Mouse (Mus musculus): ENCODE measurements around the gene Dpm3.
A peak's percentile ranks its signal among the peaks of the same experiment; 100 is the strongest.
"Not testable (repeated sequence)": the region's sequence is repeated elsewhere in the genome, so short reads cannot be mapped to it uniquely, and the experiment has no call there.

Dpm3 gene

DNA sequence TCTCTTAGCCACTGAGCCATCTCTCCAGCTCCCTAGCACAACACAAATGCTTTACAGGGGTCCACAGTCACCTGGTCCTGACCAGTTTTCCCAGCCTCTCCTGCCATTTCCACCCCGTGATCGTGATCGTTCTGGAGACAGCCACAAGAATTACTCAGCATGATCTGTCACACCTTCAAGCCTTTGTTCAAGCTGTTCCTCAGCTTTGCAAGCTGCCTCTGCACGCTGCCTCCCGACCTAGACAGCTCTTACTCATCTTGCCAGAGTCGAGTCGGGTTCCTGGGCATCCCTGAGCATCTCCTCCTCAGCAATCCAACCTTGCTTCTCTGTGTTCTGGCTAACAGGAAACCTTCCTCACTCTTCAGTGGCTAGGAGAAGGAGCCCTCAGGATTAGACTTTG, at the start of gene Dpm3:
TSS of gene Dpm3 (plus strand) at position 283 of the 400 bp plus-strand sequence.
- no peak for DNase-seq

DNA sequence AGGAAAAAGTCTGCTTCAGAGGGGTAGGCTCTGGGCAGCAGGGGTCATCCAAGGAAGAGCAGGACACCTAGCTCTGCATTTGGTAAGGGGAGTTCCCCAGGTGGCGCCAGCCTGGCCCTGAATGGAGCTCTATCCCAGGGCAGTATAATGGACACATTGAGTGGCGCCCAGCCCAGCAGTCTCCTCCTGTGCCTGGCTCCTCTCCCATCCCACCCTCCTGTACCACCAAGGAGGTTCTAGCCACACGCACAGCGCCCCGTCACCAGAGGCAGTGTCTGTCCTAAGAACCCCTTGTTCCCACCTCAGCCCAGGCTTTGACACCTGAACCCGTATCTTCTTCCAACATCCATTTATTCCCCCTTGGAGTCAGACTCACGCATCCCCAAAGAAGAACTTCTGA, 49.4 kb upstream of the Dpm3 start:
- DNase-seq, result no peak

DNA sequence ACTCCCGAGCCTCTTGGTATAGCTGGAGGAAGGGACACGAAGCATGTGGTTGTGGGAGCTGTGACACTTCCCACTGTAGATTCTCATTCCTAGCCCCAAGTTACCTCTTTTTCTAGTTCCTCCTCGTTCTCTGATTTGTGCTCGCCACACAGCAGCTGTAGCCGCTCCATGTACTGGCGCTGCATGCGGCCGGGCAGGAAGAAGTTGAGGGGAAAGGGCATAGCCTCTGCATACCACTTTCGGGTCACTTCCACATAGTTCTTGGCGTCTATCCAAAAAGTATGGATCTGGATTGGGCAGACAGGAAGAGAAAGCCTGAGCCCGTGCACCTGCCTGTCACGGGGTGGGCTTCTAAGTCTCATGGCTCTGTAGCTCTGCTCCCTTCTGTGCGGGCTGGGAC, 49.0 kb upstream of the Dpm3 start:
- DNase-seq, result no peak

DNA sequence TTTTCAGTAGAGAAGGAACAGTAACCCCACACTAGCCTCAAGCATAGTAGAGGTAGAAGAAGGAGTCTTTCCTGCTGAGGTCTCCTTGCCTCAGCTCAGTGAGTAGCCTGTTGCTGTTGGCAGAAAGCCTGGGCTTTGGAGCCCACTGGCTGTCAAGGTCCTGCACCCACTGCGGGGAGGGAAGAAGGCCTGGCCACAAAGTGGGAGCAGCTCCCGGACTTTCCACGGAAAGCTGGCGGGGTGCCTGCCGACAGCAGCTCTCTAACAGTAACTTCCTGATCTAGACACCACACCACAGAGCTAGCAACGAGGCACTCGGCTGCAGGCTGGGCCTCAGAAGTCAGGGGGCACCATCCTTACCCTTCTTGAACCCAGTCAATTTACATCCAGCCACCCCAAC, 48.4 kb upstream of the Dpm3 start:
- DNase-seq, result no peak

DNA sequence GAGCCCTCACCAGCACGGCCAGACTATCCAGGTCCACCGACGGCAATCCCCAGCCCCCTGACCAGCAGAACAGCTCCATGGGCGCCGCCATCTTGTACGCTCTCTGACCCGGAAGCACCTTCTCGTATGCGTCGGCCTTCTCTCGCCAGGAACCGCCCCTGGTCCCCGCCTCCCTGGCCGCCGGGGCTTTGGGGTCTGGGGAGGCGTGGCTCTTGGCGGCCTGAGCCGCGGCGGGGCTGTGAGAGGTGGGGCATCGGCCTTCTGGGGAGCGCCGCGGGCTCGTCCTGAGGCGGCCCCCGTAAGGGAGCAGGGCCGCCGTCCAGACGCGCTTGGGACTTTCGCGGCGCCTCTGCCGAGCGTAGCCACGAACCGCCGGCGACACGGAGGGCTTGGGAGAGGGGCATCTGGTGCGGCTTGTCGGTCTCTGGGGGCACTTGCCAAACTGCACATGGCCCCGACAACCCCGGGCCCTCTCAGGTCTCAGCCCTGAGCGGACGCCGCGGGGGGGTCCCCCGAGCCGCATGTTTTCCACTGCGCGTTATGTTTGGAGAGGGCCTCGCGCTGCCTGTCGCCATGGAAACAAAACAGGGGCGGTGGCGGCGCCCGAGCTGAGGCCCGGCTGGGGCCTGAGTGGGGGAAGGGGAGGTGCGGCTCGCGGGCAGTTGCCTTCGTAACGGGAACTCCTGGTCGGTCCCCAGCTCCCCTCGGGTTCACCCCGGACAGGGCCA, 45.2 kb upstream of the Dpm3 start:
- peak; percentile 82 to 89 for DNase-seq

DNA sequence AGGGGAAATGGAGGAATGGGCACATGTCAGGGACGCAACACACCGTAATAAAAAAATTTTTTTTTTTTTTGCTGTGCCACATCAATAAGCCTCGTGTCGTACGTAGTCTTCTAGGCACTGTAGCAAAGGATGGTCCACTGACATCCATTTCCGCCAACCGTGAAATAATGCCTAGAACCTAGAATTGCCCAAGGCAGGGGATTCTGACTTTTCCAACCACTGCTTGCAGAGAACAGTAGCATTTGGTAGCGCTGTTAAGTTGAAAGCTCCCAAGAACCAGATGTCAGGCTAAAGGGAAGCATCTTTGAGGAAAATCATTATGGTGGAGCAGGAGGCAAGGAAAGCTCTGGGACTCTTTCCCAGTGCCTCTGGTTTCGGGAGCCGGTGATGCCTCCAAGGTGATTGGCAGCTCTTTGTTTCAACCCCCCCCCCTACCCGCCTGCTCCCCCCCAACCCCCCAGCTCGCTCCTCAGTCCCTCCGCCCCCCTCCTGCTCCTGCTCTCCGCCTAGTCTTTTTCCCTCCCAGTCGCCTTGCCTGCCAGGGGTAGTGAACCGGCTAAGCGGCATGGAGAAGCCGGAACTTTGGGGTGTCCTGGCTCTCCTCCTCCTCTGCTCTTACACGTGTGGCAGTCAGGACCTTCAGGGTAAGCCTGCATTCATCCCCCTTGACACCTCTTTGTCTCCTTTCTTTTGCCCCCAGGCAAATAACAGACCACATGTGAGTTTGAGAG, 44.3 kb upstream of the Dpm3 start, which contains the start of gene Thbs3:
TSS of gene Thbs3 (plus strand) at position 500 of the 731 bp plus-strand sequence.
- DNase-seq, result no peak

DNA sequence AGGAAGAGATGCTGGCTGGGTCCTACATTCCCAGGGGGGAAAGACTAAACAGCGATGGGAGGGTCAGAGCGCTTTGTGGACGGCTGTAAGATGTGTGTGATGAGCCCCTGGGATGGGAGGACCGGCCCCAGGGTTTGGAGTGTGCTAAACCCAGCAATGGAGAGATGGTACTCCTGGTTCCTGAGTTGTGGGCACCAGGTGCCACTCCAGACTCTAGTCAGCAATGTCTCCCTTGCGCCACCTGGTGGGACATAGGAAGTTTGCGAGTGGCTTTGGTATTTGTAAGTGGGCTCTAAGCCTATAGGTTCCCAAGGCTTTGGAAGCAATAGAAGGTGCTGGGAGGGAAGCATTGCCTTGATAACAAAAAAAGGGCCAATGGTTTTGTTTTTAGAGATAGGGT, 43.3 kb upstream of the Dpm3 start:
- DNase-seq, result peak; percentile 66 to 82

DNA sequence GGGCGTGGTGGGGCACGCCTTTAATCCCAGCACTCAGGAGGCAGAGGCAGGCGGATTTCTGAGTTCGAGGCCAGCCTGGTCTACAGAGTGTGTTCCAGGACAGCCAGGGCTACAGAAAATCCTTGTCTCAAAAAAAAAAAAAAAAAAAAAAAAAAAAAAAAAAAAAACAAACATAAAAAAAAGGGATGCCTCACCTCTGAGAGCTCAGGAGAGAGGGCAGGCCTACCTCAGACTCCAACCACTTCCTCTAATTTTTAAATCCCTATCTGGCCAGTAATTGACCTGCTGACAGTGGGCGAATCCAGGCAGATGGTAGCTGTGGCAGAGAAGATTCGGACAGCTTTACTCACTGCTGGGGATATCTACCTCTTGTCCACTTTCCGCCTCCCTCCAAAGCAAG, 42.8 kb upstream of the Dpm3 start:
- DNase-seq, result not testable (repeated sequence)

DNA sequence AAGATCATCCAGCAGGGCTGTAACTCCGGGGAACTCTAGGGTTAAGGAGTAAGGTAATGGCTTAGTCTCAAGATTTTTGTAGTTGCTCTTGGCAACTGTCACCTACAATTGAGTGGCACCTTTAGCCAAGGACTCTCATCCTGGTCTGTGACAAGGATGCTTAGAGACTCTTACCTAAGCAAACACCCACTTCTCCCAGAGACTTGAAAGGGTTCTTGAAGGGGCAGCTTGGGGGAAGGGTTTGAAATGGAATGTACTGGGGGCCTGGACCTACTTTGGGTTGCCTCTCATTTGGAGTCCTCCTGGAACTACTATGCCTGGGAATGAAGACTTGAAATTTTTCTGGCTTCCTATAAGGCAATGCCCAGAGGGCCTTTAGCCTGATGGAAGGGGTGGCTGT, 40.9 kb upstream of the Dpm3 start:
- DNase-seq, result no peak

DNA sequence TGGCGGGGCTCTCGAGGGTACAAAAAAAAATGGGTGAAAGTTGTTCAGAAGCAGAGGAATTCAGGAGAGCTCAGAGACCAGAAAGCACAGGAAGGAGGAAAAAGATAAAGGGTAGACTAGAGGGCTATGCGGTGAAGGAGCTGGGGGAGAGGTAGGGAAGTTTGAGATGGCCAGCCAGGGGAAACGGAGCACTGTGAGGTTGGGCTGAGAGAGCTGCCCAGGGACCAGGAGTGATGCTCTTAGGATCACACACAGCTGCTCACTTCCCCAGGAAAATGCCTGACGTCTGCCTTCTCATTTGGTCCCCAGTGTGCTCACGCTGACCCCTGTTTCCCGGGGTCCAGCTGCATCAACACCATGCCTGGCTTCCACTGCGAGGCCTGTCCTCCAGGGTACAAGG, 39.6 kb upstream of the Dpm3 start:
- DNase-seq, result no peak

DNA sequence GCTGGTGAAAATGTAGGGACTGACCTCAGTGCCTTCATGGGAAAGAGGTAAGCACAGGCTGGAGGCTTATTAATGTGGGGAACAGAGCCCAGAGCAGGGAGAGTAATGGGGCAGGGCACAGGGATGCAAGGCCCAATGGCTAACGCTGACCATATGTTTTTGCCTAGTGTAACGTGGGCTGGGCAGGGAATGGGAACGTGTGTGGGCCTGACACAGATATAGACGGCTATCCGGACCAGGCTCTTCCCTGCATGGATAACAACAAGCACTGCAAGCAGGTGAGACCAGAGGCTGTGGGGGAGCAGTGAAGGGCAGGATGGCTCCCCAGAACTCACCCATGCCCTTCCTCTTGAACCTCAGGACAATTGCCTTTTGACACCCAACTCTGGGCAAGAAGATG, 38.0 kb upstream of the Dpm3 start:
- no peak for DNase-seq

DNA sequence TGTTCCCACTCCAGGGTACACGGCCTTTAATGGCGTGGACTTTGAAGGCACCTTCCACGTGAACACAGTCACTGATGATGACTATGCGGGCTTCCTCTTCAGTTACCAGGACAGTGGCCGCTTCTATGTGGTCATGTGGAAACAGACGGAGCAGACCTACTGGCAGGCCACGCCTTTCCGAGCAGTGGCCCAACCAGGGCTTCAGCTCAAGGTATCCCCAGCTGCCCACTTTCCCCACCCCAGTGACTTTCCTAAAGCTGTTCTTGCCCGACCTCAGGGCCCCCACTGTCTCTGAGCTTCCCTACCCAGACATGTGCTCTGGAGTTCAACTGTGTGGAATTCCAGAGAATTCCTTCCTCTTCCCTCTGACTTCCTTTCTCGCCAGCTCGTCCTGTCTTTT, 34.4 kb upstream of the Dpm3 start:
- DNase-seq, result no peak

DNA sequence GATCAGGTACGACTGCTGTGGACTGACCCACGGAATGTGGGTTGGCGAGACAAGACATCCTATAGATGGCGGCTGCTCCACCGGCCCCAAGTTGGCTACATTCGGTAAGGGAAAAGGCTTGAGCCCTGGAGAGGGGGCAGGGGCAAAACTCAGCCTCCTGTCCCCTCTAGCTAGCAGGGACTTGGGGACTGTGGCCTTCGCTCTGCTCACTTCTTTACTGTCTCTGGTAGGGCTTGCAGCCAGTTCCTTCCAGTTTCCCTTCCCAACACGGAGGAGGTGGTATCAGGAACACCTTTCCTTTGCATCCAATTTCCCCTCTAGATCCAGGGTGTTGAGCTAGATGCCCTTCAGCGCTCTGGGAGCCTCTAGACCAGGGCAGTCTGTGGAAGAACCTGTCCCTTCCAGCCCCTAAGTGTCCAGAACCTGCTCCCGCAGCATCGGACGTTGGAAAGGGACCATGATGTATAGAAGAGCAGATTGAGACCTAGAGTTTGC, 33.8 kb upstream of the Dpm3 start:
- DNase-seq, result no peak

DNA sequence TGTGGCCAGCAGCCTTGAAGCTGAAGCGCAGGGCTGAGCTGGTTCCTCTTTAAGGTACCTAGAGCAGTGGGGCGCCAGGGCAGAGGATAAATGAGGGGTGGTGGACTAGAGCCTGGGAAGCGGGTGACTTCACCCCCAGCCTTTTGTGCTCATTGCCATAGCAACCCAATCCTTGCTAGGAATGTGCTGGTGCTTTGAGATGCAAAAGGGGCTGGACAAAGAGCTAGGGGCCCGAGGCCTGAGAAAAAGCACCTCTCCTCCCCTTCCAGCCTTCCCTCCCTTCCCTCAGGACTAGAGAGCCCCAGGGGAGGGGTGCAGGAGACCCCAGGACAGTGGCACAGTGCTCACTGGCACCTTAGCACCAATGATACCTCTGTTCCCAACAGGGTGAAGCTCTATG, 33.2 kb upstream of the Dpm3 start:
- DNase-seq, result no peak

DNA sequence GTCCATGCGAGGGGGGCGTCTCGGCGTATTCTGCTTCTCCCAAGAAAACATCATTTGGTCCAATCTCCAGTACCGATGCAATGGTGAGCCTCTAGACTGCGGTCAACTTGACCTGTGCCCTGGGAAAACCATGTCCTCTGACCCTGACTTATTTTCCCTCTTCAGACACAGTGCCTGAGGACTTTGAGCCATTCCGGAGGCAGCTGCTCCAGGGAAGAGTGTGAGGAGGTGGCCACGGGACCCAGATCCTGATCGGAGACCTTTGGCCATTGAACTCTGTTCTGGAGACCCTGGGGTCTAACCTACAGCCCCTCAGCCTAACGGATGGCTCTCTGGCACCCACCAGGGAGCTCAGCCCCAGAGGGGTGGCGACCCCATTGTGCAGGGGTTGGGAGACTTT, 32.8 kb upstream of the Dpm3 start:
- no peak for DNase-seq

DNA sequence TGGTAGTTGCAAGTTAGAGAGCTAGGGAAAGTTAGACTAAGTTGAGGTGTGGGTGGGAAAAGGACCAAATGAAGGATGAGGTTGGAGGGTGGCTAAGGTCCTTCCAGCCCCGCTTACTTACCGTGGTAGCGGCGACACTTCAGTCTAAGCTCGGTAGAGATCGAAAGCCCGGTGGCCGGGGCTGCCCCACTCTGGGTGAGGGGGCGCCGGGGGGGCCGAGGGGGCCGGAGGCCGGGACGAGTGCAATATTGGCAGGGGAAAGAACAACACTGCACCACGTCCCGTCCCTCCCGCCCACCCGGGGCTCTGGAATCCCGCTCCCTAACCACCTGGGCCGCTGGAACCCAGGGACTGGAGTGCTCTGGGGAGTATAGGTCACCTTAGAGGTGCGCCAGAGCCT, 32.3 kb upstream of the Dpm3 start, which contains the start of gene Mtx1:
TSS of gene Mtx1 (minus strand) at position 189 of the 400 bp plus-strand sequence.
- no peak for DNase-seq

DNA sequence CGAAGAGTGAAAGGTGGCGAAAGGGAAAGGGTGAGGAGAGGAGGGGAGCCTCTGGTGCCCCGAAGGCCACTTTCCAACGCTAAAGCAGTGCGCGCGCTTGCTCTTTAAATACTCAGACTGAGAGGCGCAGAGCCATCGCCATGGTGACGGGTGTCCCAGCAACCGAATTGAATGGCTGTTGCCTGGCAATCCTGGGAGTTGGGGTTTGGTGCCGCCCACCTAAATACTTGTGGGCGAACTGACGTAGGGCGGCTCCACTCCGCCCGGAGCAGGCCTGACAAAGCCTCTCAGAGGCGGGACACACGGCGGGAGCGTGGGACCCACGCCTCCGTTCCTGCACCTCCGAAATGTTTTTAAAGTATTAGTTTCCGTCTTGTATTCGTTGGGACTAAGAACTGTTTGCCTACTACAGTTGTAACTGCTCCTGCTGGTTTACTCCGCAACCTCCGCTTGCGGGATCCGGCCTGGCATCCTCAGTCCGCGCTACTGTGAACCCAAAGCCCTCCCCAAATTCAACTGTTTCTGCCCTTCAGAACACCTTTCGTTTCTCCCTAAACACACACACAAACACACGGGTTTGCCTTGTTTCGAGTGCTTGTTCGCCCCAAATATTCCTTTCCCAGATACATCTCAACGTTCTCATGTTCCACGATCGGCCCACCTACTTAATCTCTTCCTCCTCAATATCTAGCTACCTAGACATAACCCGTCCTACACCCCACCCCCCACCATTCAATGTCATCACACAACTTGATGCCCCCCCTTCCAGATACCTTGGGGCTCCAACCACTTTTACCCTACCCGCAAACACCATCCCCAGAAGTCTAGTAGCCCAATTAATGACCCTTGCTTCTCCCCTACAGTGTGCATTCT, 31.6 kb upstream of the Dpm3 start:
- peak in 1 of 2 experiments; percentile 43 for DNase-seq

DNA sequence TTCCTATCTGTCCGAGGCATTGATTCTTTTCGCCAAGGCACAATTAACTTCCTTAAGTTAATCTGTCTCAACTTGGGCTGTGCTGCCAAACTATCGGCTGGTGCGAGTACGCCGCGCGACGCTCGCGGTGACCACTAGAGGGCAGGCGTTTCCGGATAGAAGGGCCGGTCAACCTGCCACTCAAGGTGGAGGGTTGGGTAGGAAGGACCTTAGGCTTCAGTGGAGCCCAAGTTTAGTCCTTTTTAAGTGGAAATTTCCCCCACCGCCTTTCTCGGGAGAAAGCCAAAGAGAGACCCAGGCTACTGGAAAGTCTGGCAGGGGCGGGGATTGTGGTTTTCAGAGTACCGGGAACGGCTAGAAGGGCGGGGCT, 31.0 kb upstream of the Dpm3 start:
- peak; percentile 76 to 86 for DNase-seq

DNA sequence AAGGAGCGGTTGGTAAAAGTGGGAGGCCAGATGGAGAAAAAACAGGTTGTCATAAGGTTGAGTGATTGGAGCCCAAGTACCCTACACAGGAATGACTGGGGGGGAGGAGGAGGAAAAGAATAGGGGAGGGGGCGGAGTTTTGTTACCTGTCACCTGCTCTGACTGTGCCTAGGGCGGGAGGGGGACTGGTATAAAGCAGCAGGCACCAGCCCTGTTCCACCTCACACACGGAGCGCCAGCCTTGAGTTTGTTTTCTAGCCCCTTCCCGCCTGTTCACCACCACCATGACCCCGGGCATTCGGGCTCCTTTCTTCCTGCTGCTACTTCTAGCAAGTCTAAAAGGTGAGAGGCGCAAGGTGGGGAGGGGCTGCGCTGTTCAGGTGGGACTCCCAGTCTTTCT, 30.3 kb upstream of the Dpm3 start, which contains the start of gene Muc1:
TSS of gene Muc1 (plus strand) at position 222 of the 400 bp plus-strand sequence.
- DNase-seq, result no peak

DNA sequence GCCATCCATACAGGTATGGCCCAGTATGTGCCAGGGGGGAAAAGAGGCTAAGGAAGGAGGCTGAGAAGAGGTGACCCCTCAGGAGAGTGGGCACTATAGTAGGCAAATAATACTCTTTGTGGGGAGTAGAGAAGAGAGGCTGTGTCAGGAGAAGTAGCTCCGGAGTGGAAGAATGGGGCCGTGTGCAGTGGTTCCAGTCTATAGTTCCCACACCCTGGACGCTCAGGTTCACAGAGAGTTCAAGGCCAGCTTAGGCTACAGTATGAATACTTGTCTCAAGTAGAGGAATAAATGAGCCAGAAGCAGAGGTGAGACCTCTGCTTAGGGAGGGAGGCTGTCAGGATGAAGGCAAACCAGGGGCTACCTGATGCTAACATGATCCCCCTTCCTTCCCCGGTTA, 29.9 kb upstream of the Dpm3 start:
- no peak for DNase-seq

DNA sequence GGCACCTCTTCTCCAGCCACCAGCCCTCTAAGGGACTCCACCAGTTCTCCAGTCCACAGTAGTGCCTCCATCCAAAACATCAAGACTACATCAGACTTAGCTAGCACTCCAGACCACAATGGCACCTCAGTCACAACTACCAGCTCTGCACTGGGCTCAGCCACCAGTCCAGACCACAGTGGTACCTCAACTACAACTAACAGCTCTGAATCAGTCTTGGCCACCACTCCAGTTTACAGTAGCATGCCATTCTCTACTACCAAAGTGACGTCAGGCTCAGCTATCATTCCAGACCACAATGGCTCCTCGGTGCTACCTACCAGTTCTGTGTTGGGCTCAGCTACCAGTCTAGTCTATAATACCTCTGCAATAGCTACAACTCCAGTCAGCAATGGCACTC, 28.6 kb upstream of the Dpm3 start:
- no peak for DNase-seq

DNA sequence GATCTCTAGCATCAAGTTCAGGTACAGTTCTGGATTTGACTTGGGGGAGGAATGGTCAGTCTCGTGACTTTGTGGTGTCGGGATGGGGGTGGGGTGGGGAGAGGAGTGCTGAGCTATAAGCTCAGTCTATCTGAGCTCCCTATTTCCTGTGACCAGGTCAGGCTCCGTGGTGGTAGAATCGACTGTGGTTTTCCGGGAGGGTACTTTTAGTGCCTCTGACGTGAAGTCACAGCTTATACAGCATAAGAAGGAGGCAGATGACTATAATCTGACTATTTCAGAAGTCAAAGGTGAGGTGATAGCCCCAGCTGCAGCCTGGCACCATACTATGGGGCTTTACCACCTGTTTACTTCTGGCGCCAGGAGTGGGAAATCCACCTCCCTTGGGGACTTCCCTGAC, 27.8 kb upstream of the Dpm3 start:
- no peak for DNase-seq

DNA sequence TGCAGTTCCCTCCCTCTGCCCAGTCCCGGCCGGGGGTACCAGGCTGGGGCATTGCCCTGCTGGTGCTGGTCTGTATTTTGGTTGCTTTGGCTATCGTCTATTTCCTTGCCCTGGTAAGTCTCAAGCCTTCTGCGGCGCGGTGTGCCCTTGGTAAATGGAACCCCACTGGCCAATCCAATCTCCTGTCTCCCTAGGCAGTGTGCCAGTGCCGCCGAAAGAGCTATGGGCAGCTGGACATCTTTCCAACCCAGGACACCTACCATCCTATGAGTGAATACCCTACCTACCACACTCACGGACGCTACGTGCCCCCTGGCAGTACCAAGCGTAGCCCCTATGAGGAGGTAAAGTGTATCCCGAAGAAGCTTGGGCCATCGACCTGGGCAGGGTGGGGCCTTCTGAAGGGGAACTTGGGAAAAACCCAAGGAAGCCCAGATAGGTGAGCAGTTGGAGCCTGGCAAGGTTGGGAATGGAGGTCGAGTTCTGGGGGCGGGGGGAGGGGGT, 27.3 kb upstream of the Dpm3 start:
- DNase-seq, result no peak

All from spleen, adult 18-20 months (tissue).